Mouse (Mus musculus) intestine, embryonic 15.5 days (tissue): ENCODE measurements around the gene Actr5. TPM values are rescaled to one million over a fixed set of nuclear protein-coding genes. Genes with fewer than 3 reads are reported as not detected.

Source experiments
- ATAC-seq: fragments of 200-750 bp; cut with Nextera tagmentation; 2 replicates; pipeline ENCODE4 v1.8.0; 2017; ENCODE audit warnings: moderate TSS enrichment, moderate library complexity
- H3K27ac ChIP-seq: fragments of 300-500 bp; sonication (generic); 2 replicates; pipeline ENCODE4 v1.5.1; 2015; ENCODE audit warnings: mild to moderate bottlenecking, inconsistent platforms
- H3K27me3 ChIP-seq: fragments of 300-500 bp; sonication (generic); replicated peaks from 2 replicates; pipeline ENCODE4 v1.6.1; 2015; ENCODE audit warnings: inconsistent platforms
- H3K36me3 ChIP-seq: fragments of 300-500 bp; sonication (generic); 2 replicates; pipeline ENCODE4 v1.6.1; 2015; ENCODE audit warnings: inconsistent platforms
- H3K4me1 ChIP-seq: fragments of 300-500 bp; sonication (generic); replicated peaks from 2 replicates; pipeline ENCODE4 v1.6.1; 2015; ENCODE audit warnings: inconsistent platforms
- H3K4me2 ChIP-seq: fragments of 300-500 bp; sonication (generic); replicated peaks from 2 replicates; pipeline ENCODE4 v1.6.1; 2015; ENCODE audit warnings: mild to moderate bottlenecking, inconsistent platforms
- H3K4me3 ChIP-seq: fragments of 300-500 bp; sonication (generic); replicated peaks from 2 replicates; pipeline ENCODE4 v1.5.1; 2015; ENCODE audit warnings: inconsistent platforms
- H3K9ac ChIP-seq: fragments of 300-500 bp; sonication (generic); 2 replicates; pipeline ENCODE4 v1.6.1; 2015; ENCODE audit warnings: inconsistent platforms
- H3K9me3 ChIP-seq: fragments of 300-500 bp; sonication (generic); 2 replicates; pipeline ENCODE4 v1.6.1; 2016; ENCODE audit warnings: inconsistent platforms
- WGBS: fragments of 180-500 bp; shearing (Covaris S2); methylation state at CpG from one replicate; pipeline ENCODE4 v1.1.7; 2015; 5-methylcytosine and 5-hydroxymethylcytosine counted together
- microRNA counts: library from miRNA; unstranded; fragments of <30 nt; microRNA quantifications from one replicate; lab custom pipeline; 2016
- polyA plus RNA-seq: library from polyadenylated mRNA; unstranded; fragments of >200 nt; fragmentation: Nextera tagmentation; extraction: Ambion mirVana; gene quantifications from 2 replicates; pipeline ENCODE4 v1.2.1, GENCODE M21; 2015

The Actr5 gene
- polyA plus RNA-seq, 1 experiment from 2014 or later, result 9.3 TPM

DNA sequence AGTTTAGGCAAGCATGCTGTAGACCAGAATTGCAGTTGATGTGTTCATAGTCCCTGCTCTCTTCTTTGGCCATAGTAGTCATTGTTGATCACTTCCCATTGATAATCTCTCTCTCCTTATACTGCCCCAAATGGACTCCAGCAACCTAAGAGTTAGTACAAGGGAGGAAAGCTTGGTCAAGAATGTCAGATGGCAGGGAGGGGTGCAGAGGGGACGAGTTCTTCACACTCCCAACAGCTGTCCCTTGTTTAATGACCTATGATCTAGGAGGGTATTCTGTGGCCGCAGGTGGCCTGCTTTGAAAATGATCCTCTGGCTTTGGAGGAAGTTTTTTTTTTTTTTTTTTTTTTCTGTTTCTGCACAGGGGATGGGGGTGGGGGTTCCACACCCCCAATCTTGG, 61.7 kb downstream of the Actr5 start:
- no peak for ATAC-seq
- H3K4me2 ChIP-seq, result no peak overlapping the region

GRCm38 (mm10) chr2:158687804-158688241, 63.1 kb downstream of the Actr5 start:
- Histone ChIP-seq H3K27ac (no peak overlapping the region), H3K4me1 (no peaks in the 10 kb centered on the region), H3K36me3 (no peaks in the 10 kb centered on the region), H3K4me2 (peak overlapping the region; percentile 28; the same call in 1 of the 2 replicates), H3K4me3 (no peak overlapping the region), H3K9me3 (no peaks in the 10 kb centered on the region), H3K9ac (no peak overlapping the region), H3K27me3 (no peaks in the 10 kb centered on the region)
- no peak for ATAC-seq
- 53% methylated on average over 25 of the region's 25 CpGs for WGBS

More for the DNA sequence above, 61.7 kb downstream of the Actr5 start:
- Histone ChIP-seq H3K9ac (no peak overlapping the region), H3K27me3 (no peaks in the 10 kb centered on the region), H3K36me3 (no peaks in the 10 kb centered on the region), H3K4me1 (no peaks in the 10 kb centered on the region), H3K27ac (no peak overlapping the region), H3K4me3 (no peak overlapping the region), H3K9me3 (no peaks in the 10 kb centered on the region)
- 47% methylated on average over 2 of the region's 2 CpGs for WGBS

MicroRNAs within 50 kb of the gene (microRNA counts, 519-probe panel; counts per million panel counts)
- microRNA mmu-miR-3474 (lab: Ali Mortazavi, UCI), result 1,249 counts per million, percentile 31 among the panel's probes with 10 or more counts

Other genes starting within 250 kb of the Actr5 start
- gene Snhg11, start 249.2 kb upstream of the Actr5 start, polyA plus RNA-seq, result 4.8 and 7.0 TPM in 2 replicates
- gene Ralgapb, start 215.0 kb upstream of the Actr5 start, polyA plus RNA-seq, result 14.3 and 15.0 TPM in 2 replicates
- gene Adig, start 122.3 kb upstream of the Actr5 start, polyA plus RNA-seq, result not detected in 2 replicates
- 0.23 TPM in 1 of 2 replicates, not detected in the other for gene Arhgap40, start 112.1 kb upstream of the Actr5 start, polyA plus RNA-seq
- gene Slc32a1, start 14.1 kb upstream of the Actr5 start, polyA plus RNA-seq, result not detected in 2 replicates
- gene Ppp1r16b, start 40.5 kb downstream of the Actr5 start, polyA plus RNA-seq, result 4.1 and 4.2 TPM in 2 replicates
- gene Fam83d, start 143.2 kb downstream of the Actr5 start, polyA plus RNA-seq, result 43.7 and 45.4 TPM in 2 replicates
- 13.3 and 13.6 TPM in 2 replicates for gene Dhx35, start 169.9 kb downstream of the Actr5 start, polyA plus RNA-seq